Mouse (Mus musculus) T-helper 17 cell (primary cell): ENCODE measurements around the gene Adamts9.

ENCODE experiments used
- in situ Hi-C, 2 experiments: fragments of 300-600 bp; cut with MboI, MseI; formaldehyde crosslinking; loops; 1 replicate in 1 of 2; 2 replicates in 1 of 2; pipeline ENCODE4 v1.15.1; 2025; ENCODE audit warnings: high pct_unique_total_duplicates in 2 of 2

Adamts9 gene

DNA sequence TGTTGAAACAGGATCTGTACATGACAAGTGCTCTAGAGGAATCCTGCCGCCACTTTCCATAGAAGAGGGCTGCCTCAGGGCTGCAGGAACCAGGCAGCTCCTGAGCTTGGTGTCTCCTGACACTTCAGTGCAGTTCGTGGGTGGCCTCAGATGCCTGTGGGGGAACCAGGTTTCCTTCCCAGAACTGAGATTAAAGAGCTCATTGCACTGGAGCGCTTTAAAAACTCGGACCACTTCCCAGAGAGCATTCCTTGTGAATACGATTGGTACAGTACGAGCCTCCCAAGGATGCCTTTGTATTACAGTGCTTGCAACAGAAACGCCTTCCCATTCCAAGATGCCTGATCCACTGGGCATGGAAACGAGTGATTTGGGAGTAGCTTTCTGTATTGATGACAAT, 18.8 kb downstream of the Adamts9 start:
- in situ Hi-C loops: no loop called here

GRCm38 (mm10) chr6:92921843-92922242, 21.4 kb downstream of the Adamts9 start:
- in situ Hi-C loops: no loop called here

DNA sequence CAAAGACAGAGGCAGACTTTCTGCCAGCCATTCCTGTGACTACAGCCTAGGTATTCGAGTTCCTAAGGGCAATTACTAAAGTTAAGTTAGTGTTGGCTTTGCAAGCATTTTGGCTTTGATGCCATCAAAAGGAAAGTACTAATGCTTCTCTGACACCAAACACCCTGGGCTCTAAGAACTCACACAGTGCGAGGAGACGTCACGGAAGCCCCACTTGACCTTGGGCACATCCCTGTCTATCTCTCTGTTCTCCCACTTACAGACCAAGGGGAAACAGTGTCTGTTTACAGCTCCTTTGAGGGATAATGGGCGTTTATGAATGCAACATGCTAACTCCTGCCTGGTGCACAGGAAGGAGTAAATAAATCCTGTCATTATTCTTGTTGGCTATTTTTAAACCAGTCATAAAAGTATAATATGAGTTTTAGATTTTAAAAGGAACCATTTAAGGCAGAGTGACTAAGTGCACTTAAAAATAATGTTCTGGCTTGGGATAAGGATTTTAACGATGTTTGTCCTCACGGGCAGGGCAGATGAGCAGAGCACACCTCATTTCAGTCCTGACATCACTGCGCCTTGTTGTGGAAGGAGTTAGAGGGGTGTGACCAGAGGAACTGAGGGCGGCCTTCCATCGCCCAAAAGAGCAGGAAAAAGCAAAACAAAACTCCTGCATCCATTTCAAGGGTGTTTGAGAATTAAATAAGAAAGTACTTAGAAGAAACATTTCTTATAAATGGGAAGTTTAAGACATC, 22.2 kb downstream of the Adamts9 start:
- in situ Hi-C loops: no loop called here

DNA sequence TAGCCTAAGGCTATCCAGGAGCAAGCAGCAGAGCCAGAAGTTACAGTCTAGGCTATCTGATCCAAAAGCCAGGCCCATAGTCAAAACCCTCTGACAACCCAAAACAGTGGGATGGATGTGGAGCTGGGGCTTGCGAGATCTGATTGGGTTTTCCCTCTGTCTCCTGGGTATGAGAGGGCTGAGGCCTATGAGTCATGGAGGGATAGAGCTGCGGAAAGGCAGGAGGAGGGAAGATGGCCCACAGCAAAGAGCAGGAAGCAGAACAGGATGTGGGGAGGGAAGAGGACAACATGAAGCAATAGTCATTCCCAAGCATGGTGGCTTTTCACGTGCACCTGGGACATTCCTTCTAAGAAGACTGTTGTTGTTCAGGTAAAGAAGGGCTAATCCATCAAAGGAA, 32.7 kb downstream of the Adamts9 start:
- in situ Hi-C loops: no loop called here

DNA sequence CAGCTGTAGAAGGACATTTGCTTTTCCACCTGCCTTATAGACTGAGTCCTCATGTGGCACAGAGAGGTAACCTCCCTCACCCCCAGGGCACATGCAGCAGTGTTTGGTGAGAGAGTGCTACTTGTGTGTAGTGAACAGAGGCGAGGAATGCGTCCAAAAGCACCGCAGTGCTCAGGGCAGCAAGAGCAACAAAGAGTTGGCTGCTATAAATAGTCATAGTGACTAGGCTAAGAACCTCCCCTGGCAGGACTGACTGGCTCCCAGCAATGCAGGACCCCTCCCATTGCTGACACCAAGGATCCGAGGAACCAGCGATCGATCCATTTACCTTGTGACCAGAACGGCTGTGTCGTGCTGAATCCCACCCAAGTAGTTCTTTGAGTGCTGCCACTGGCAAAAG, 33.9 kb downstream of the Adamts9 start:
- in situ Hi-C loops: no loop called here

- in situ Hi-C loops: no loop called here
Measured at GRCm38 (mm10) chr6:92905922-92906321, 37.4 kb downstream of the Adamts9 start.

- in situ Hi-C loops: no loop called here
Measured at GRCm38 (mm10) chr6:92904491-92904890, 38.8 kb downstream of the Adamts9 start.

DNA sequence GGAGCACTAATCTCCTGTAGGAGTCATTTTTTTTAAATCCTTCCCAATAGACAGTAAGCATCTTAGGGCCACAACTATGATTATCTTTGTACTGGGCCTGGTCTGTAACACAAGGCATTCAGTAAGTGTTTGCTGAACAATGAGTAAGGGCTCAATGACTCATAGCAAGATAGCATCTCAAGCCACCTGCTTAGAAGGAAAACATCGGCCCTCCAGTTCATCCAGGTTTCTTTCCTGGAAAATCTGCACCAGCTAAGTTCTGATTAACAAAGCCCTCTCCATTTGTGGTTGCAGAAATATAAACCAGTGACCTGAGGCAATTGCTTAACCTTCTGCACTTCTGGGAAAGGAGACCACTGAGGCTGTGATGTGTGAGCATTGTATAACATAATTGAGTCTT, 39.3 kb downstream of the Adamts9 start:
- in situ Hi-C loops: no loop called here

DNA sequence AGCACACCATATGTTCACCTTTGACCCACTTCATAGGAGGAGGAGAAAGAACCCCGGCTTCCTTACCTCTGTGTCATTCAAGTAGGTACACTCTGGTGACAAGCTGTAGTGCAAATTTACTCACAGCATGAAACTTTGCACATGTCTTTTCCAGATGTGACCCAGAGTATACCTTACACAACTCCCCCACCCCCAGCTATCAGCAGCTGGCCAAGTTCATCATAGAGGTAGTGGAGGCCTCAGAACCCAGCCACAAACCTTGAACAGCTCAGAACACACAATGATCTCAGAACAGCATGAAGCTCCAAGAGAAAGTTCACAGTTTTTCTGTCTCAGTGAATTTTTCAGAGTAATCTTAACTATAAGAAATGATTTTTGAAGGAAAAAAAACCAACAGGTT, 51.8 kb downstream of the Adamts9 start:
- in situ Hi-C loops: no loop called here

DNA sequence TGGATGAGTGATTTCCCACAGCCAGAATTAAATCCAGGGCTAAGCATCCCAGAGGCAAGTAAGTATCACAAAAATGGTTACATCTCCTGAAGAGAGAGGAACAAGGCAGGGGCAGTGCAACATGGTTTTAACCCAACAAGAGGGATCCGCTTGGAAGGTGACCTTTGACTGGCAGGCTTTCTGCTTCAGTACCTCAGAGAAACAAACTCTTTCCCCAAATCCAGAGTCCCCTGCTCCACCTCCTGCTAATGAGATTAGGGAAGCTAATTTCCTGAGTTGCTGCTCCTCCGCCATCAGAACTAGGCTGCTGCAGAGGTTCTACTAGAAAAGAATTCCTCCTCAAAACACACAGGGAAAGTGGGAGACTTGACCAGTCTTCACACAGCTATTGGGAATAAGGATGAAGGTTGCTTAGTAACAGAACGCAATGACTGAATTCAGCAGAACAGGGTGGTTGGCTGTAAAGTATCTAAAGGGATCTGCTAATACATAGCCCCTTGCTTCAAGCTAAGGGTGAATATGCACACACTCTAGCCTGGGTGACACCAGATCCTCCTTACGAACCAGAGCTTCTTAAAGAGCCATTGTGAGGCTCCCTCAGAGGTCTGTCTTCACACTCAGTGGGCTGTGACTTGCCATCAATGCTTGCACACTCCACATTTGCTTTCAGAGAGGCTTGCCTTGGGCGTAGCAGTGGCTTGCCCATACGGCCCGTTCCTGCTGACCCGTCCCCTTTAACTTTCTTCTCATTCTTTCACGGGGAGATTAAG, 60.0 kb downstream of the Adamts9 start:
- in situ Hi-C loops: no loop called here

- in situ Hi-C loops: no loop called here
Measured at GRCm38 (mm10) chr6:92882446-92882845, 60.8 kb downstream of the Adamts9 start.

- in situ Hi-C loops: no loop called here
Measured at GRCm38 (mm10) chr6:92879700-92880265, 63.5 kb downstream of the Adamts9 start.

DNA sequence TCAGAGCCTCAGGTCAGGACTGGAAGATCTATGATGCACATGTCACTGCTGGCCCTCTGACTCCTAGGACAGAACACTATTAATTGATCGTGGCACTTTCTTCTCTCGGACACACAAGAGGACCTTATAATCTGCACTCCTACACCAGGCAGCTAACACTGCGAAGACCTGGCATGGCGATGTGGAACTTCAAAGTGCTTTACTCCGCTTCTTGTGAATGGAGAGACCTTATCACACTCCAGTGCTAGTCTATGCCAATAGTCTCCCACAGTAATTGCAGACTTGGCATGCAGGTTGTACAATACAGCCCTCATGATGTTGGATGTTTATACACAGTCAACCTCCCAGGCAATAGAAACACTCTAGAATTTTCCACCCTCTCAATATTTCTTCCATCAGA, 64.5 kb downstream of the Adamts9 start:
- in situ Hi-C loops: no loop called here

GRCm38 (mm10) chr6:92877236-92877635, 66.1 kb downstream of the Adamts9 start:
- in situ Hi-C loops: no loop called here

DNA sequence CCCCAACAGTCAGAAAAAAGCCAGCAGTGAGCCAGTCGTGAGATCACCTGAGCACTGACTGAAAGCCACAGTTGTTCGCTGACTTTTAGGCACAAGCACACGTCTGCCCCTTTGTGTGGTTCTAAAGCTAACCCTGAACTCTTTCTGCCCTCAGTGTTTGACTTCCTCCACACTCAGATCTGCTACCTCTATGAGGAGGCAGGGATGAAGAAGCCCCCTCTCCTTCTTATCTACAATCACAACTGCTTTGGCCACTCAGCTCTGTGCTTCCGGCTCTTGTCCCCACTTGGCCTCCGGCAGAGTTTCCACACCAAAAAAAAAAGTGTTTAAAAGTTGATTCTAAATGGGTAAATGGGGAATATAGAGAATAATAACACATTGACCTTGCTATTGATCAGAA, 67.2 kb downstream of the Adamts9 start:
- in situ Hi-C loops: no loop called here

- in situ Hi-C loops: no loop called here
Measured at GRCm38 (mm10) chr6:92875340-92875739, 68.0 kb downstream of the Adamts9 start.

DNA sequence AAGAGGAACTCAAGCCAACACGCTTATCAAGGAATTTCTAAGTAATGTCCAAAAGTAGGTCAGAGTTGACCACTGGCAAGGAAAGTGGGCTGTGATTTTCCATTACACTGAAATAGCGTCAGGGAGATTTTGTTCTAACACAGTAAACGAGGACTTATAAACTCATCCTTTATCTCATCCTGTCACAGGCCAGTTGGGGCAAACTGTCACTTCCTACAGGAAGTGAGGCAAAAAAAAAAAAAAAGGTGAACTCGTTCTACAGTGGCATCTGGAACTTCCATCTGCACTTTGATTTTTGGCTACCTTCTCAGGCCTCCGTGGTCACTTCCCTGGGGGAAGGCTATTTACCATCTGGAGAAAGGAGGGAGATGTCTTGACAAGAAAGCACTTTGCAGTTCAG, 68.4 kb downstream of the Adamts9 start:
- in situ Hi-C loops: no loop called here

- in situ Hi-C loops: no loop called here
Measured at GRCm38 (mm10) chr6:92872766-92873165, 70.5 kb downstream of the Adamts9 start.

DNA sequence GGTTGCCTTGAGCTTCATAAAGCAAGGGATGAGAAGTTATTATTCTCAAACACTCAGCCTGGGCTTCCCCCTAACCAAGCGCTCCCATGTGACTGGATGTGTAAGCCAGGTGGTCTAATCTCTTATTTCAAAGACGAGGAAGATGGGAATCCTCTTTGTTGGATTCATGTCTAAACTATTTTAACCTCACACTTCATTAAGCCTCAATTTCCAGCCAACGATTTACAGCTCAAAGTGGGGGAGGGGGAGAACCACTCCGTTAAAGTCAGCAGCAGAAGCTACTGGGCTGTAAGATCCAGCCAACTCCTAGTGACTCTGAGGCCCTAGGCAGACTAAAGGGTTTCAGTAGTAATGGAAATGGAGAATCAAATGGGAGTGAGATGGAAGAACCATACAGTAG, 71.5 kb downstream of the Adamts9 start:
- in situ Hi-C loops: no loop called here

- in situ Hi-C loops: no loop called here
Measured at GRCm38 (mm10) chr6:92869582-92870219, 73.6 kb downstream of the Adamts9 start.

- in situ Hi-C loops: no loop called here
Measured at GRCm38 (mm10) chr6:92869089-92869581, 74.2 kb downstream of the Adamts9 start, which contains the start of gene Gm15737. Gm15737 (plus strand) TSS chr6:92869357.

GRCm38 (mm10) chr6:92862599-92862998, 80.7 kb downstream of the Adamts9 start:
- in situ Hi-C loops: no loop called here
